Mouse (Mus musculus): ENCODE results near the gene Wrap53. TPM values are rescaled to one million over a fixed set of nuclear protein-coding genes. Genes with fewer than 3 reads are reported as not detected.

Wrap53 gene
- 32.4 TPM for polyA plus RNA-seq (2017; shearing (Covaris generic))

DNA sequence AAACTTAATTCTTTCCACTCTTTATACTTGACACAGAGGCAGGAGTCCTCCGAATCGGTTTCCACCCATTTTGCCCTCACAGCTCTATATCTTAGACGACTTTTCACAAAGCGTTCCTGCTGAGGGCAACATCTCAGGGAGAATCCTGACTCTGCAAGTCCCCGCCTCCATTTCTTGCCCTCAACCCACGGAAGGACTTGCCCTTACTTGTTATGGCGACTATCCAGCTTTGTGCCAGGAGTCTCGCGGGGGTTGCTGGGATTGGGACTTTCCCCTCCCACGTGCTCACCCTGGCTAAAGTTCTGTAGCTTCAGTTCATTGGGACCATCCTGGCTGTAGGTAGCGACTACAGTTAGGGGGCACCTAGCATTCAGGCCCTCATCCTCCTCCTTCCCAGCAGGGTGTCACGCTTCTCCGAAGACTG lies at the start of gene Wrap53, which contains the start of gene Trp53:
Gene Wrap53, minus strand, starts transcription at position 165 of the 424 bp plus-strand sequence.
Gene Trp53, plus strand, starts transcription at position 269 of the 424 bp plus-strand sequence.

DNA sequence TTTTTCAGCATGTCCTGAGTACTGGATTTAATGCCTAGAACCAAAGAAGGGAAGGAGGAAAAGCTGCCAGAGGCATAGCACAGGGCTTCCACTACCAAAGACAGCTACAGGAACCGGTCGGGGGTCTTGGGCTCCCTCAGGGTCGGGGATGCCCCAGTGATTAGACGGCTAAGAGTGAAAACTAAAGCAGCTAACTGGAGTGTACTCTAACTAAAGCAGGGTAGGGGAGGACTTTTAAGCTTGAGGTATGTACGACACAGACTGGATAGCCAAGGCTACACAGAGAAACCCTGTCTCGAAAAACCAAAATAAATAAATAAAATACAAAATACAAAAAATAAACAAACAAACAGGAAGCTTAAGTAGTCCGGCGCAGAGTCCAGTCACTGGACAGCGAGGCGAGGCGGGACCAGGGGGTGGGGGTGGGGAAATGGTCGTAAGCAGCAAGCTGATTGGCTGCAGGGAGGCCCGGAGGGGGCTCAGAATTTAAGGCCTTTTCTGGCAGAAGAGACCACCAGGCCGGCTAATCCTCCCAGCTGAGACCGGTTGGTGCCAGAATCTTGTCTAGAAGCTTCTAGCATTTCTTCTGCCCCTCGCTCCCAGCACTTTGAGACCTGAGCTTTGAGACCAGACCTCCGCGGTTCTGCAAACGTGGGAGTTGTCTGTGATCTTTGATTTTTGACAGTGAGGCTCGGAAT lies 41.7 kb upstream of the Wrap53 start, which contains the start of gene Sat2:
Gene Sat2, plus strand, starts transcription at position 454 of the 698 bp plus-strand sequence.

DNA sequence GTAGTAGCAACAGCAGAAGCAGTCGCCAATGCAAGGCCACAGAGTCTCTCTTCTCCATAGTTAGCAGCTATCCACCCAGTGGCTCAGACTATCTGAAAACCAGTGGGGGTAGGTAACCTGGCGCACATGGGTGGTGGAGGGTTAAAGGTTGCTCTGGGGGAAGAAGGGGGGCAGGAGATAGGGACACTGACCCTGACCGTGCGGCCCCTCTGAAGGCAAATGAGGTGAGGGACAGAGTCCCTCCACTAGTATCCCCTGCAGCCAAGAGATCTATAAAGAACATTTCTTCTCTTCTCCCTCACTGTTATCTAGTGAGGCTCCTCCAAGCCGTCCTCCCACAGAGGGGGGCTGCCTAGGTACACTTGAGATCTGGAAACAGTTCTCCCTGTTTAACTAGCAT lies 37.8 kb upstream of the Wrap53 start, which contains the start of gene Shbg:
Gene Shbg, minus strand, starts transcription at position 101 of the 400 bp plus-strand sequence.

DNA sequence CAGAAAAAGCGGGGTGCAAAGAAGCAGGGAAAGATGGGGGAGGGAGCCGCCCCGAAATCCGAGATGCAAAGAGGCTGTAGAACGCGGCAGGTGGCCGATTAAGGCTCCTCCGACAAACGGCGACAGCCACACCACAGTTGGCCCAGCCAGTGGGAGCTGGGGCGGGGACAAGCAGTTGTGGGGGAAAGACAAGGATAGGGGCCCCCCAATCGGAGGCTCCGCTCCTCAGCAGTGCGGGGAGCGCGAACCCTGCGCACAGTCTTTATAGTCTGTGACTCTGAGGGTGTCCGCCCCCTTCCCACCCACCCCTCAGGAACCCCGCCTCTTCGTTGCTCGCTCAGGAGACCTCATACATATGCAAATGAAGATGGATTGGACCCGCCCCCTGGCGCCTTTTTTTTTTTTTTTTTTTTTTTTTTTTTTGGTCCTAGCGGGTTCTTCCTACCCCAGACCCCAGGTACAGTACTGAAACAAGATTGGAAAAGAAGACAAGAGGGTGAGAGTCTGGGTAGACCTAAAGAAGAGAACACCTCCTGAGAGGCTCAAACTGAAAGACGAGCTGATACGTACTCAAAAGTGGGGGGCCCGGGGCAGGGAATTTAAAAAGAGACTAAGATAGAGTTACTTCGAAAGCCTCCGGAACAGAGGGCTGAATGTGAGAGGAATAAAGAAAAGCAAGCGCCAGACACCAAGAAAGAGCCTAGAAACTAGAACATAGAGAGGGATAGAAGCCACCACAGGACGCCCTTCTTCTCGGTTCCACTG lies 25.9 kb upstream of the Wrap53 start, which contains the start of gene Atp1b2:
Gene Atp1b2, minus strand, starts transcription at position 217 of the 765 bp plus-strand sequence.

DNA sequence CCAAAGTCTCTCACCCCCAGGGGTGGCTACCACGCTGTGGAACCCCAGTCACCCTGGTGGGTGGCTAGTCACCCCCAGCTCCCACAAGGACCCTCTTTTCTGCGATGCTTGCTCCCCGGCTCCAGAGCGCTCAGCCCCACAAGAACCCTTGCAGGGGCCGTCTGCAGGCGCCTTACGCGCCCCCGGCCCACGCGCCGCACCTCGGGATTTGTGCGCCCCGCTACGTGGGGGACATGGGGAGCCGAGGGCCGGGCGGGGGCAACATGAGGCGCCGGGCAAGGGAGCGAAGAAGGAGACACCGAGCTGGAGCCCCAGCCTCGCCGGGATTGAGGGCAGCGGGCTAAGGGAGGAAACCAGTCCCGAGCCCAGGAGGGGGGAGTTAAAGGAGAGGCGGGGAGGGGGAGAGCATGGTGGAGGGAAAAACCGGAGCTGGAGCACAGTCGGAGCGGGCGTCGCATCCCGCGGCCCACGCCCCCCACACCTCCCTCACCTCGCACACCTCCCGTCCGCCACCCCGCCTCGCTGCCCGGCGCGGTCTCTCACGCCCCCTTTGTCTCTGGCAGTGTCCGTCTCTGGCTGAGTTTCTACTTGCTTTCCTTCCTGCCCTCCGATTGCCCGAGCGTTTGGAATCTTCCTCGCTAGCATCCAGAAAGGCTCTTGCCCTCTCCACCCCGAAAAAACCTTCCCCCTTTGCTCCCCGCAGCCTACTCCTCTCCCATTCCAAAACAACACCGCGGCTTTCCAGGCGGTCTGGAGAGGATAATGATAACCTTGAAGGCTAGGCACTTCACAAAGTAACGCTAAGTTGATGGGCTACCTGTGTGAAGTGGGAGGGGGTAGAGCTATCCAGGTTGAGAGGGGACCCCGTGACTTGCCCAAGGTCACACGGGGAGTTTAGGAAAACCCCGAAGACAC lies 19.9 kb downstream of the Wrap53 start, which contains the start of gene Efnb3:
Gene Efnb3, minus strand, starts transcription at position 355 of the 915 bp plus-strand sequence.

DNA sequence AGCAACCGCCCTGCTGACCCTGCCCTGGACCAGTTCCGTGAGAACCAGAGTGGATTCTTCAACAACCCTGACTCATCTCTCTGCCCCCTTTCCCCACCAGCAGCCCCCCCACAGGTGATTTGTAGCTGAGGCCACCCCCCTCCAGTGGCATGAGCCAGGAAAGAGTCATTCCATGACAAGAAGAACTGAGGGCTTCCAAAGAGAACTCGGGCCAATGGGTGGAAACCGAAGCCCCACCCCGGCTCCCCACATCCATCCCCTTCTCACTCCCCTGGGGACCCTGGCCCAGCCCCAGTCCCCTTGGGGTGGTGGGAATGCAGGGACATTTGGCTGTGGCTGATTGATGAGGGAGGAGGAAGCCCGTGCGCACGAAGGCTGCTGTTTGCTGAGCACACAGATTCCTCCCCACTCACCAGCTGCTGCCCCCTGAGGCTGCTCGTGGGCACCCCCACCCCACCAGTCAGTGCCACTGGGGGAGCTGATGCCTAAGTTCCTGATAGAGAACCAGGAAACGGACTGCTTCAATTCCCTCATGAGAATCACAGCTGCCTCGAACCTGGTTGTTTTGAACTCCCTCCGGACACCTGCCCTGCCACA lies 30.9 kb downstream of the Wrap53 start, which contains the start of gene Dnah2:
Gene Dnah2, minus strand, starts transcription at position 51 of the 597 bp plus-strand sequence.

Other genes with a start within 250 kb of the Wrap53 start
- gene Rnf227, start 239.8 kb downstream of the Wrap53 start, polyA plus RNA-seq (2017; shearing (Covaris generic)), result 5.1 TPM
- gene Chd3, start 210.8 kb downstream of the Wrap53 start, polyA plus RNA-seq (2017; shearing (Covaris generic)), result 111 TPM
- 125 TPM for gene Naa38, start 184.8 kb downstream of the Wrap53 start, polyA plus RNA-seq (2017; shearing (Covaris generic))
- gene Cyb5d1, start 184.6 kb downstream of the Wrap53 start, polyA plus RNA-seq (2017; shearing (Covaris generic)), result 37.6 TPM
- gene Tmem88, start 182.0 kb downstream of the Wrap53 start, polyA plus RNA-seq (2017; shearing (Covaris generic)), result 0.63 TPM
- gene Kdm6b, start 166.6 kb downstream of the Wrap53 start, polyA plus RNA-seq (2017; shearing (Covaris generic)), result 4.5 TPM
- not detected for gene Dnah2, start 31.1 kb downstream of the Wrap53 start, polyA plus RNA-seq (2017; shearing (Covaris generic))
- 0.27 TPM for gene Efnb3, start 20.1 kb downstream of the Wrap53 start, polyA plus RNA-seq (2017; shearing (Covaris generic))
- gene Trp53, start 104 bp upstream of the Wrap53 start, polyA plus RNA-seq (2017; shearing (Covaris generic)), result 242 TPM
- gene Atp1b2, start 25.7 kb upstream of the Wrap53 start, polyA plus RNA-seq (2017; shearing (Covaris generic)), result 0.20 TPM
- not detected for gene Shbg, start 37.6 kb upstream of the Wrap53 start, polyA plus RNA-seq (2017; shearing (Covaris generic))
- not detected for gene Sat2, start 41.8 kb upstream of the Wrap53 start, polyA plus RNA-seq (2017; shearing (Covaris generic))
- gene Fxr2, start 52.7 kb upstream of the Wrap53 start, polyA plus RNA-seq (2017; shearing (Covaris generic)), result 11.9 TPM
- gene Sox15, start 75.1 kb upstream of the Wrap53 start, polyA plus RNA-seq (2017; shearing (Covaris generic)), result not detected
- 56.1 TPM for gene Mpdu1, start 82.4 kb upstream of the Wrap53 start, polyA plus RNA-seq (2017; shearing (Covaris generic))
- gene Cd68, start 85.9 kb upstream of the Wrap53 start, polyA plus RNA-seq (2017; shearing (Covaris generic)), result 10.3 TPM
- gene Eif4a1, start 92.2 kb upstream of the Wrap53 start, polyA plus RNA-seq (2017; shearing (Covaris generic)), result 508 TPM
- gene Senp3, start 101.8 kb upstream of the Wrap53 start, polyA plus RNA-seq (2017; shearing (Covaris generic)), result 39.6 TPM
- 0.29 TPM for gene Tnfsf13, start 105.5 kb upstream of the Wrap53 start, polyA plus RNA-seq (2017; shearing (Covaris generic))
- gene Tnfsf12, start 115.6 kb upstream of the Wrap53 start, polyA plus RNA-seq (2017; shearing (Covaris generic)), result not detected
- not detected for gene Tnfsfm13, start 115.8 kb upstream of the Wrap53 start, polyA plus RNA-seq (2017; shearing (Covaris generic))
- gene Polr2a, start 178.4 kb upstream of the Wrap53 start, polyA plus RNA-seq (2017; shearing (Covaris generic)), result 58.0 TPM
- gene Slc35g3, start 181.7 kb upstream of the Wrap53 start, polyA plus RNA-seq (2017; shearing (Covaris generic)), result not detected
- 5.8 TPM for gene Zbtb4, start 185.7 kb upstream of the Wrap53 start, polyA plus RNA-seq (2017; shearing (Covaris generic))
- gene Chrnb1, start 215.7 kb upstream of the Wrap53 start, polyA plus RNA-seq (2017; shearing (Covaris generic)), result 6.2 TPM
- not detected for gene Fgf11, start 221.6 kb upstream of the Wrap53 start, polyA plus RNA-seq (2017; shearing (Covaris generic))
- not detected for gene Tmem102, start 225.4 kb upstream of the Wrap53 start, polyA plus RNA-seq (2017; shearing (Covaris generic))
- not detected for gene Gm39566, start 235.0 kb upstream of the Wrap53 start, polyA plus RNA-seq (2017; shearing (Covaris generic))
- gene Spem2, start 238.2 kb upstream of the Wrap53 start, polyA plus RNA-seq (2017; shearing (Covaris generic)), result not detected
- not detected for gene Spem1, start 241.9 kb upstream of the Wrap53 start, polyA plus RNA-seq (2017; shearing (Covaris generic))